24 mouse cellular contexts compared by ENCODE assay signal in the genomic region with DNA sequence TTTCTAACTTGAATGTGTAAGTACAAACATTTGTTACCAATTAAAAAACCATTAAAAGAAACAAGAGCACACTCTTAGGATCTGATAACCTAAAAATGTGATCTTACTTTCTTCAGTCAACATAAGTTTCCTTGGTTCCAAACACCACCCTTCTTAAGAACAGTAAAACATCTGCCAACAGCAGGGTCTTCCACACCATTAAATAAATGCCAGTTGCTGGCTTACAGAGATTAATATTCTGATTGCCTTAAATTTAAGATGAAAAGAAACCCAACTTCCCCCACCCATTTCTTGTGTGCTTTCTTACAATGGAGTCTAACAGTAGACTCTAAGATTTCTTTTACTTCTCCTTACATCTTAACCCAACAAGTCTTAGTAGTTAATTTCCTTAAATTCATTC.
"Had no signal": no experiment of that assay in that cellular context is flagged by ENCODE, and none has a peak within 500 bp of the region (broad histone marks: within the 10 kb centered on the region; RNA-seq: fewer than 3 reads in every experiment).

No protein-coding gene starts in this region.

- H3K9ac ChIP-seq: limb, embryonic 13.5 days; liver, embryonic 12.5 days; liver, embryonic 15.5 days; lung, embryonic 15.5 days; midbrain, embryonic 13.5 days; neural tube, embryonic 12.5 days; neural tube, embryonic 15.5 days had no signal

- H3K9me3 ChIP-seq: limb, embryonic 10.5 days; limb, embryonic 13.5 days; liver, embryonic 12.5 days; liver, embryonic 15.5 days; lung, embryonic 15.5 days; midbrain, embryonic 13.5 days; neural tube, embryonic 12.5 days; neural tube, embryonic 15.5 days had no signal

- H3K36me3 ChIP-seq: limb, embryonic 10.5 days; limb, embryonic 13.5 days; liver, embryonic 12.5 days; liver, embryonic 15.5 days; lung, embryonic 15.5 days; midbrain, embryonic 13.5 days; neural tube, embryonic 12.5 days; neural tube, embryonic 15.5 days had no signal

- ATAC-seq: liver, embryonic 12.5 days; midbrain, embryonic 13.5 days; midbrain, embryonic 16.5 days had no signal

- DNase-seq: kidney, adult 18-20 months; kidney, adult 9 months; kidney, postnatal 14 days; kidney, postnatal 4 days; layer of hippocampus, adult 9-11 months; liver; lung, adult 18-20 months; lung, postnatal 14 days; right cerebral cortex, adult 18-20 months; right cerebral cortex, postnatal 14 days; right cerebral cortex, postnatal 4 days; thymus, adult 2 months; thymus, postnatal 14 days had no signal

- H3K4me3 ChIP-seq: limb, embryonic 10.5 days; limb, embryonic 13.5 days; liver, embryonic 12.5 days; liver, embryonic 15.5 days; lung, embryonic 15.5 days; midbrain, embryonic 13.5 days; neural tube, embryonic 12.5 days; neural tube, embryonic 15.5 days had no signal

- H3K4me2 ChIP-seq: limb, embryonic 13.5 days; liver, embryonic 12.5 days; liver, embryonic 15.5 days; lung, embryonic 15.5 days; midbrain, embryonic 13.5 days; neural tube, embryonic 12.5 days; neural tube, embryonic 15.5 days had no signal

- H3K27ac ChIP-seq: limb, embryonic 10.5 days; limb, embryonic 13.5 days; liver, embryonic 12.5 days; liver, embryonic 15.5 days; lung, embryonic 15.5 days; macrophage; midbrain, embryonic 13.5 days; neural tube, embryonic 12.5 days; neural tube, embryonic 15.5 days; stomach, postnatal 0 days had no signal

- H3K27me3 ChIP-seq: limb, embryonic 13.5 days; liver, embryonic 12.5 days; liver, embryonic 15.5 days; lung, embryonic 15.5 days; midbrain, embryonic 13.5 days; neural tube, embryonic 12.5 days; neural tube, embryonic 15.5 days had no signal
